Mouse (Mus musculus): ENCODE data around the gene Tspan5.

Tspan5 gene

GRCm38 (mm10) chr3:138851876-138852275, 109.9 kb downstream of the Tspan5 start:
- DNase-seq (ENCODE audit: low spot score), result no peak

DNA sequence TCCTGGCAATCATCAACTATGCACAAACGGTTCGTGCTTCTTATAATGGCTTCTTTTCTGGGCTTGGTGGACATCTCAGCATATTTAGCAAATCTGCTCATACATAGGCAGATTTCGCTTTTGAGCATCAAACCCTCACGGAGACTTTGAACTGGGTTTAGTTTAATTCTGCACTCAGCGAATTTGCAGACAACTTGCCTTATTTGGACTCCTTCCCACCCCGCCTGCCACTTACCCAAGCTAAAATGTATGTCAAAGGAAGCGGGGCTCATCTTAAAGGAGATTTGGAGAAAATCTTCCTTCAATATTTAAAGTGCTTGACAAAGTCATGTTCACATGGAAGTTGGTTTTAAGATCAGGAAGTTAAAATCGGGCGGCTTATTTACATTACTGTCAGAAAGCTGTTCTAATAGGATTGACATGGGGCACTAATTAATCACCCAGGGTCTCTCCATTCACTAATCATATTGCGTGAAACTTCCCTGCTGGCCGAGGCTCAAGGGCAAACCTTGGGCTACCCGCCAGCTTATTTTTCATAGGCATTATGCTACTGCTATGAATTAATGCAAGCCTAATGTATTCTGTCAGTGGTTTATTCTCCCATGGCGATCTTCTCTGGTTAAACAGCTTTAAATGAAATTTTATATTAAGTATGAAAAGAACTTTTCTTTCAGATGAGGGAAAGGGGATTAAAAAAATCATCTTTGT, 111.1 kb downstream of the Tspan5 start:
- no peak for DNase-seq (ENCODE audit: low spot score)

GRCm38 (mm10) chr3:138853996-138854836, 112.2 kb downstream of the Tspan5 start:
- DNase-seq (ENCODE audit: low spot score), result no peak

- DNase-seq (ENCODE audit: low spot score), result no peak
Observed at GRCm38 (mm10) chr3:138855387-138855786, 113.4 kb downstream of the Tspan5 start.

- DNase-seq (ENCODE audit: low spot score), result no peak
Observed at GRCm38 (mm10) chr3:138856946-138857345, 115.0 kb downstream of the Tspan5 start.

- no peak for DNase-seq (ENCODE audit: low spot score)
Observed at GRCm38 (mm10) chr3:138857805-138858546, 116.0 kb downstream of the Tspan5 start.

- DNase-seq (ENCODE audit: low spot score), result no peak
Observed at GRCm38 (mm10) chr3:138858649-138859048, 116.7 kb downstream of the Tspan5 start.

DNA sequence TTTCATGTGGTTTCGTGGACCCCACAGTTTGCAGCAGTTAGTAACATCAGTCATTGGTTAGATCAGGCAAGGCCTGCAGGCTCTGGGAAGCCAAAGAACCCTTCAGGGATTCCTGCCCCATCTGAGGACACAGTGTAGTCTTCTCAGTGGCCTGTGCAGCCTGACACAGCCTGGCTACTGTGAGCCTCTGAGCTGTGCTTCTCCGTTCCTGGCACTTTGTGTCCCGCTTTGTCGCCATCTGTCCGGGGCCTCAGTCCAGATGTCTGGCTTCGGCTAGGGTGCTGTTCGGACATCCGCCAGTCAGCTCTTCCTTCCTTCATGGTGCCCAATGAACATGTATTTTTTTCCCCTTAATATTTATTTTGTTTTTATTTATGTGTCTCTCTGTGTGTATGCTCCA, 117.2 kb downstream of the Tspan5 start:
- peak; percentile 66 for DNase-seq (ENCODE audit: low spot score)

DNA sequence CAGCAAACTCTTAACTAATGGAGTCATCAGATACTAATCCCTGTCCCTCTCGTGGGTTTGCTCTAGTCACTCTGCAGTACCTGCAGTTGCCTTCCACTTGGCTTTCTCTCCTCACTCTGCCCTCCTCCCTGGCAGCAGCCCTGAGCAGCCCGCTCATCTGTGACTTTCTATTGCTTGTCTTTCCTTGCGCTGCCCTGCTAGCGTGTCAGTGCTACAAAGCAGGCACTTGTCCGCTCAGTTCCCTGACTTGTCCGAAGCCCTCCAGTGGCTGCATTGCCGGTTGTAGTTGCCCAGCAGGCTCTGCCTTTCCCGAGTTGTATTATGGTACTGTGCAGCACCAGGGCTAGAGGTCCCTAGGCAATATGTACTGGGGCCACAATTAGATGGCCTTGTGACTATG, 117.7 kb downstream of the Tspan5 start:
- peak; percentile 44 for DNase-seq (ENCODE audit: low spot score)

DNA sequence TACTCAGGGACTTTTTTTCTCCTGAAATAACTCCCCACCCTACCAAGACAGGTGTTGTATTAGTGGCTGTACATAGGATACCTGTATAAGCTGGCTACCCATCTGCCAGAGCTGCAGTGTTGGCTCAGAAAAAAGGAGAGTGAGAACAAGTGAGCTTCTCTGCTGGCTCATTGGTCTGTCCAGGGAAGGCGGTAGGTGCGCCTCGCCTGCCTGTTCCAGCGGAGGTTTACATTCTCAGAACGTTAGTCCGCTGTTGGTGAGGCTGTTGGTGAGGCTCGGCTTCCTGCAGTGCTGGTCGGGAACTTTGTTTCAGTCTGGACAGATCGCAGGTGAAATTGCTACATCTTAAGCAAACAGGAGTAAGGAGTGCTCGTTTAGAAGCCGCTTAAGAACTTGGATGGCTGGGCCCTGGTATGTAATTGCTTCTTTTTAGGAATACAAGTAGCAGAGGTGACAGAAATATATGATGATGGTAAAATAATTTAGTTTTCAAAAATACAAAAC, 118.3 kb downstream of the Tspan5 start:
- no peak for DNase-seq (ENCODE audit: low spot score)

GRCm38 (mm10) chr3:138861032-138861431, 119.0 kb downstream of the Tspan5 start:
- DNase-seq (ENCODE audit: low spot score), result peak; percentile 57

DNA sequence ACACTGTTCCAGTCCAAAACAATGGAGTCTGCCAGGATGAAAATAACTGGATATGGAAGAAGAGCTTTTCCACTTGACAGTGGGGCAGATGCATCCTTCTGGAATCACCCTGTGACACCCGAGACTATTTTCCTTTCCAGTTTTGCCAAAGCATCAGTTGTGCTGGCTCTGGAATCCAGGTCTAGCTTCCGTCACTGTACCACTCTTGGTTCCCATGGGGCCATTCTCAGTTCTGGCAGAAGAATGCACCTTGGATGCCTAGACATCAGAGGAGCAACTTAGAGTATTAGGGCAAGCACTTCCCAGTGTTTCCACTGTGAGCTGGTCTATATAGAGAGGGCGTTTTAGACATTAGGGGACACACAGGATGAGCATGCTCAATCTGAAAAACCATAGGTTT, 119.6 kb downstream of the Tspan5 start:
- DNase-seq (ENCODE audit: low spot score), result no peak

DNA sequence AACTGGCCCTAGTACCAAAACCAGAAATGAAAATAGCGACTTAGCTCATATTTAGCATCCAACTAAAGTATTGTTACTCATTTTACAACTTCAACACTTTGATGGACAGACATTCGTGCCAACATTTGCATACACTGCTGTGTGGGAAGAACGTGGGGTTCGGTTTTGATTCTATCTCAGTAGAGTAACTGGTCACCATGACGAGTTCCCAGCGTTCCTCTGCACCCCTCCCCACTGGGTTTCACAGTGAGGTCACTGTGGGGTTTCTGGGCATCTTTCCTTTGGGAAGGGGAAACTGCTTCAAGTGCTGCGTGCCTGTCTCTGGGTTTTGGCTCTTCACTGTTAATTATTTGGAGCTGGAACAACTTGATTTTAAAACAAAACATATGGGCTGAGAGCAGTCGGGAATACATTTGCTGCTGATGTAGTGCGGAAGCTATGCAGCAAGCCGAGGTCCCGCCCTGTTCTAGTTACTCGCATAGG, 122.2 kb downstream of the Tspan5 start:
- DNase-seq (ENCODE audit: low spot score), result no peak

- no peak for DNase-seq (ENCODE audit: low spot score)
Observed at GRCm38 (mm10) chr3:138865271-138865670, 123.3 kb downstream of the Tspan5 start.

- no peak for DNase-seq (ENCODE audit: low spot score)
Observed at GRCm38 (mm10) chr3:138867149-138867848, 125.3 kb downstream of the Tspan5 start.

- DNase-seq (ENCODE audit: low spot score), result no peak
Observed at GRCm38 (mm10) chr3:138868409-138868808, 126.4 kb downstream of the Tspan5 start.

- DNase-seq (ENCODE audit: low spot score), result no peak
Observed at GRCm38 (mm10) chr3:138875282-138875681, 133.3 kb downstream of the Tspan5 start.

DNA sequence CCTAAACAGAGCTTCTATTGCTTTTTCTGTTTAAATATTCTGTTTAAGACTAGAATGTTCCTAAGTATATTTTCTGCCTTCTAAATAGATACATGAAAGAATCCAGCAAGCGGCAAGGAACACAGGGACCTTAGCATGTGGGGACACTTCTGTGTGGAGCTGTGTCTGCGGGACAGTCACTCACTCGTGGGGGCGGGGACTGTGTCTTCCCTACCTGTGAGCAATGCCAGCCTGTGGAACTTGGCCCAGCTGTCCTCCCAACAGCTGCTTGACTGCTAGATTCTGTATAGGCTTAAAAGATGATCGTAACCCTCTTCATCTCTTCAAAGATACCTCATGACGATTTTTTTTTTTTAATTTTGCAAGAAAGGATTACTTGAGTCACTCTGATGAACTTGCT, 133.9 kb downstream of the Tspan5 start:
- no peak for DNase-seq (ENCODE audit: low spot score)

DNA sequence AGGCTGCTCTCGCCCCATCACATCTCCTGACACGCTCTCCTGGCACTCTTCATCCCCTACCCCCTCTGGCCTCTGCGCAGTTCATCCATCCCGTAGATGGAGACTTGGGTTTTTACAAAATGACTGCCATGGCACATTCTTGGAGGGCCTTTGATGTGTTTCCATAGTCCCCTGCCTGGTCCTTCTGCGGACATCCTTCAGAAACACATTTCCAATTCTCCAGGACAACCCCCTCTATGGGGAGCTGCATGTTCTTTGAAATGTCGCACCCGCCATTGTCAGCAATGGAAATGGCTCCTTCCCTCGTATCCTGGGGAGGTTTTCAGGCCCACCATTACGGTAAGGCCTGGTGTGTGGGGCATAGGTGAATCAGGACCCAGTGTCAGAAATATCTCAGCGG, 134.4 kb downstream of the Tspan5 start:
- DNase-seq (ENCODE audit: low spot score), result no peak

- no peak for DNase-seq (ENCODE audit: low spot score)
Observed at GRCm38 (mm10) chr3:138876931-138877361, 135.0 kb downstream of the Tspan5 start.

DNA sequence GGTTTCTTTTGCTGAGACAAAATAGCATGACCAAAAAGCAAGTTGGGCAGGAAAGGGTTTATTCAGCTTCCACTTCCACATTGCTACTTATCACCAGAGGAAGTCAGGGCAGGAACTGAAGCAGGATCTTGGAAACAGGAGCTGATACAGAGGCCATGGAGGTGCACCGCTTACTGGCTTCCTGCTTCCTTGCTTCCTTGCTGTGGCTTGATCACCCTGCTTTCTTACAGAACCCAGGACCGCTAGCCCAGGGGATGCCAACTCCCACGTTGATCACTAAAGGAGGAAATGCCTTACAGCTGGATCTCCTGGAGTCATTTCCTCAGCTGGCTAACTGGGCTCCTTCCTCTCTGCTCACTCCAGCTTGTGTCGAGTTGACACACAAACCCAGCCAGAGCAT, 135.7 kb downstream of the Tspan5 start:
- DNase-seq (ENCODE audit: low spot score), result no peak

Measured in layer of hippocampus, adult 11-12 months (tissue).